Mouse (Mus musculus): ENCODE measurements around the gene Atr.
"Not testable (repeated sequence)": the region's sequence is repeated elsewhere in the genome, so short reads cannot be mapped to it uniquely, and the experiment has no call there.

The Atr gene

DNA sequence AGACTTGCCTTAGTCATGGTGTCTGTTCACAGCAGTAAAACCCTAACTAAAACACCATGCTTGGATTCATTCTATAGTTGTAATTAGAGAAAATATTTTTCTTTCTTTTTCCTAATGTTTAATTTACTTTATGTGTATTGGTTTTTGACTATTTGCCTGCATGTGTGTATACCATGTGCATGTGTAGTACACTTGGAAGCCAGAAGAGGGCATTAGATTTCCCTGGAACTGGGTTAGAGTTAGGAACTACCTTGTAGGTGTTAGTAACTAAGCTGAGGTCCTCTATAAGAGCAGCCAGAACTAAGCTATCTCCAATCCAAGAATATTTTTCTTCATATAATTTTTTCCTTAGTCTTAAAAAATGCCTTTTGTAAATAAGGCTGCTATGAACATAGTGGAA is 75.5 kb downstream of the Atr start:
- DNase-seq (ENCODE audit: low spot score in 2 of 2): no peak

DNA sequence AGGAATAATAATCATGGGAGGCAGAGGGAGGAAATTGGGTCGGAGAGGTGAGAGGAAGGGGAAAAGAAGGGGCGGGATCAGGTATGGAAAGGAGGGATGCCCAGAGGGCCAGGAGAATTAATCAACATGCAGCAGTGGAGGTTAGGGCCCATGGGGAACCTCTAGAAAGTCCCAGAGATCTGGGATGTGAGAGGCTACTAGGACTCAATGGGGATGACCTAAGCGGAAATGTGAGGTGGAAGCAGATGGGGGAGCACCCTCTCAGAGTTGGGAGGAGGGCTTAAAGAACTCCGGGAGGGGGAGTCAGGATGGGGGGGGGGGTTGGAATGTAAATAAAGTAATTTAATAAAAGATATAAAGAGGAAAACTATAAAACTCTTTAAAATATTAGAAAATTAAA is 96.3 kb downstream of the Atr start:
- DNase-seq (ENCODE audit: low spot score in 2 of 2): no peak

DNA sequence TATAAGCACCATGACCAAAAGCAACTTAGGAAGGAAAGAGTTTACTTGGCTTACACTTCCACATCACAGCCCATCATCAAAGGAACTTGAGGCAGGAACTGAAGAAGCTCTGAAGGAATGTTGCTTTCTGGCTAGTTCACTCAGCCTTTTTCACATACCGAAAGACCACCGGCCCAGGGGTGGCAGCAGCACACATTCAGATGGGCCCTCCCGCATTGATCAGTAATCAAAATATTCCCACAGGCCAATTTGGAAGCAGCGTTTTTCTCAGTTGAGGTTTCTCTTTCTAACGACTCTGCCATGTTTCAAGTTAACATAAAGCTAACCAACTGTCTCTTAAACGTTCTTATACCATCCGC is 96.8 kb downstream of the Atr start:
- no peak for DNase-seq (ENCODE audit: low spot score in 2 of 2)

GRCm38 (mm10) chr9:95954585-95955461 is 97.4 kb downstream of the Atr start, which contains the start of gene Xrn1:
Xrn1 (plus strand) TSS chr9:95954760.
- peak; percentile 92 for DNase-seq (ENCODE audit: low spot score in 2 of 2)

GRCm38 (mm10) chr9:95957611-95958010 is 100.2 kb downstream of the Atr start:
- no peak for DNase-seq (ENCODE audit: low spot score in 2 of 2)

GRCm38 (mm10) chr9:95958041-95958730 is 100.8 kb downstream of the Atr start:
- no peak for DNase-seq (ENCODE audit: low spot score in 2 of 2)

GRCm38 (mm10) chr9:95958731-95959105 is 101.3 kb downstream of the Atr start:
- not testable (repeated sequence) for DNase-seq (ENCODE audit: low spot score in 2 of 2)

DNA sequence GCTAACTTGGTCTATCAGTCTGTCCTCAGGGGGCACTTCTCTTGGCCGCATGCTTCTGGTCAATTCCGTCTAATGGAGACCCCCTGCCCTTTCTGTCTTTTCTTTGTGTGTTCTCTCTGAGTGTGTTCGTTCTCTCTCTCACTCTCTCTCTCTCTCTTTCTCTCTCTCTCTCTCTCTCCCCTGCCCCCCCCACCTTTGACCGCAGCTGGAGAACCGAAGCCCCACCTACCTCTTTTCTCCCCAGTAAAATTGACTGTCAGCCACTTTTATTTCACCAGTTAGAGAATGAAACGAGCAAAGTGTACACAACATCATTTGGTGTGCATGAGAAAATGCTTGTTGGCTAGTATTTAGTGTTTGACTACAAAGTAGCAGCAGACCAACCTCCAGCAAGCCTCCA is 101.8 kb downstream of the Atr start:
- DNase-seq (ENCODE audit: low spot score in 2 of 2): no peak

- DNase-seq (ENCODE audit: low spot score in 2 of 2): no peak
Measured at GRCm38 (mm10) chr9:95959732-95960428, 102.5 kb downstream of the Atr start.

DNA sequence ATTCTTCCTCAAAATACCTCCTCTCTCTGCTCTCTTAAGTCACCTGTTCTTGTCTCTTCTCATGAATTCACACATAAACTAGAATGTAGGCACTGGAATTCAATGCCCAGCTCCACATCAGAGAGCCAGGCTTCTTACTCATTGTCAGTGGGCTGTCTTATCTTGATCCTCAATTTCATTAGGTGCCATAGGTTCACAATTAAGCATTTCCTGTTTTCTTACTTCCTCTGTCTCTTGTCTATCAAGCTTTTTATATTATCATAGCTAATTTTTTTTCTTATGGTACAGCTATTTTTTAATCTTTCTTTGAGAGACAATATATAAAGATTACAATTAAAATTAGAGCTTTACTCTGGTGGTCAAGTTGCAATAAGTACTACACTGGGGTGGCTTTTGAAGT is 103.7 kb downstream of the Atr start:
- no peak for DNase-seq (ENCODE audit: low spot score in 2 of 2)

DNA sequence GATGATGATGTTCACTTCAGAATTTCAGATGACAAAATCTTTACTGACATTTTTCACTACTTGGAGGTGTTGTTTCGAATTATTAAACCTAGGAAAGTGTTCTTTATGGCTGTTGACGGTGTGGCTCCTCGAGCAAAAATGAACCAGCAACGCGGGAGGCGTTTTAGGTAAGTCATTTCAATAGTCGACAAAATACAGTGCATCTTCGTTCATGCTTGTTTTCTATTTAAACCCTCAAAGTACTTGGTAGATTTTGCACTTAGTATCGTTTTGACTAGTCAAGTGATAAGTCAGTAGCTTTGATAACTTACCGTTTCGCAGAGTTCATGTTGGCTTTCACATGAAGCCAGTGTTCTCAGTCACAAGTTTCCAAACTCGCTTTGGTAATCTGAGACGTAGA is 106.6 kb downstream of the Atr start:
- no peak for DNase-seq (ENCODE audit: low spot score in 2 of 2)

- DNase-seq (ENCODE audit: low spot score in 2 of 2): no peak
Measured at GRCm38 (mm10) chr9:95978279-95978678, 120.9 kb downstream of the Atr start.

- DNase-seq (ENCODE audit: low spot score in 2 of 2): no peak
Measured at GRCm38 (mm10) chr9:95979896-95980295, 122.5 kb downstream of the Atr start.

DNA sequence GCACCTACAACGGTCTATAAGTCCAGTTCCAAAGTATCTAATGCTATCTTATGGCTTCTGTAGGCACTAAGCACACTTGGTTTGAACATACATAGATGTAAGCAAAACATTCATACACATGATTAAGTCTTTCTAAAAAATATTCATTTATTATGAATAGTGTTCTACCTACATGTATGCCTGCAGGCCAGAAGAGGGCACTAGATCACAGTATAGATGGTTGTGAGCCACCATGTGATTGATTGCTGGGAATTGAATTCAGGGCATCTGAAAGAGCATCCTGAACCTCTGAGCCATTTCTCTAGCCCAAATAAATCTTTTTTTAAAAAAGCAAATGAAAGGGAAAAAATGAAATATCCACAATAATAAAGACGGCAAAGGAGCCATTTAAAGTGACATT is 134.9 kb downstream of the Atr start:
- no peak for DNase-seq (ENCODE audit: low spot score in 2 of 2)

Measured in heart, adult 9 months (tissue).